Mouse (Mus musculus) urinary bladder, adult 18-20 months (tissue): Measurements from ENCODE around the gene Il5ra.
A peak's percentile ranks its signal among the peaks of the same experiment; 100 is the strongest.

Experiments used
- DNase-seq, 2 experiments: peaks; one replicate each; pipeline ENCODE4 v3.0.0; 2022; ENCODE audit warnings: low spot score in 2 of 2, mixed read lengths in 2 of 2

The Il5ra gene

DNA sequence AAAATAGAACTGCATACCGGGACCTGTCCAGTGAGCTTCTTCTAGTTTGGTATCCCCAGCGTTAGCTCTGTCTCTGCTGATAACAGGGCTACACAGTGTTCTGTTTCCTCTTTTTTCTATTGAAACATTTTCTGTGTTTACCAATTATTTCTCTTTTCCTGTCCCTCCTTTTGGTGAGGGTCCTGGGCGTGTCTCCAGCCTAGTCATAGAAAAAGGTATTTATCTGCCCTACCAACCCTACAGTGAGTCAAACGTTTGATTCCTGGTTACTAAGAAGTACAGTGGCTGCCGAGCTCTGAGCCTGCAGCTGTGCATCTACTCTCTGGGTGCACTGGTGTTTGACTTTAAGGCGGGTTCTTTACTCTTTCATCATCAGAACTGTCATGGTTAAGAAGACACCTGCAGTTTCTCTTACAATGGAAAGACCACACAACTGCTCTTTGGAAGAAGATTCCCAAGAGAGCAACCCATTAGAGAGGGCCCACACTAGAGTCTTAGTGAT lies at the start of gene Il5ra:
Il5ra (minus strand) TSS at position 151 of the 502 bp plus-strand sequence.
- no peak for DNase-seq

DNA sequence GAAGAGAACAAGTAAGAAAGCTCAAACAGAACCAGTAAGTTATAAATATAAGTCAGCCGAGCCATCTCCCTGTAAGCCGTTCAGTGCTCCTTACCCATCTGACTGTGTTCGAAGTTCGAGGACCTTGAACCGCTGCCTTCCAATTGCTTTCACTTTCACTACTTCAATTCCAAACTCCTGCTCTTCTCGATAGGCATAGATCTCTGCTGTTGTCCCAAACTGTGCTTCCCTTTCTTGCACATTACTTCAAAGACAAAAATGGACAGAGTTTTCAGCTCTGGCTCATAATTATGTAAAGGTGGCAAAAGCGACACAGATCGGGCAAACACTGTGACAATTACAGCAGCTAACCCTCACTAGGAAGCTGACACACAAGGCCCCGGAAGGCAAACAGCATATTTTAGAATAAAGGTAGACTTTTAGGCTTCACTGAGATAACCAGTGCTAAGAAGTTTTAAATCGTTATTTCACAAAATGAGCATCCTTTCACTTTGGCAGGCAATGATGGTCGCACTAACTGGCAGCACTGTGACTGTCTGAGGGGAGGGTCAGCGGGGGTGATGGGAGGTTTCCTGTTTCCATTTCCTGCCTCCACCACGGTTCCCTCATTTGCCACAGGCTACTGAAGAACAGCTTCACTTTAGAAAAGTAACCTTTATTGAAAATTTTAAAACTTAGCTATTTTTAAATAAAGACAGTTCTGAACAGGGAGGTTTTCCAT lies 45.4 kb upstream of the Il5ra start:
- DNase-seq = no peak

GRCm38 (mm10) chr6:106793621-106794020 lies 44.8 kb upstream of the Il5ra start:
- no peak for DNase-seq

DNA sequence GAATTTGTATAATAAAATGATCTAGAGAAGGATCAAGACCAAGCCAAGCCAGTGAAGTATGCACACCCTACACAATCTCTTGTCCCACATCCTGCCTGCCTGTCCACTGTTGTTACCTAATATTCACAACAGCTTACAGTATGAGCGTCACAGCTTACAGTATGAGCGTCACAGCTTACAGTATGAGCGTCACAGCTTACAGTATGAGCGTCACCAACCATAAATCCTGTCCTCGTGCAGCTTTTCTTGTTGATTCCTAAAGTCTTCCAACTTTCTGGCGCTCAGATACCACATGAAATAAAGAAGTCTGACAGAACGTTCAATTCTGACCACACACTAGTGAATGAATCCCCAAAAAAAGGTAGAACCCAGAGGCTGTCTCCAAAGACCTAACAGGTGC lies 44.3 kb upstream of the Il5ra start:
- DNase-seq = no peak

GRCm38 (mm10) chr6:106792486-106792885 lies 43.6 kb upstream of the Il5ra start:
- DNase-seq = no peak

GRCm38 (mm10) chr6:106791429-106791828 lies 42.6 kb upstream of the Il5ra start:
- no peak for DNase-seq

DNA sequence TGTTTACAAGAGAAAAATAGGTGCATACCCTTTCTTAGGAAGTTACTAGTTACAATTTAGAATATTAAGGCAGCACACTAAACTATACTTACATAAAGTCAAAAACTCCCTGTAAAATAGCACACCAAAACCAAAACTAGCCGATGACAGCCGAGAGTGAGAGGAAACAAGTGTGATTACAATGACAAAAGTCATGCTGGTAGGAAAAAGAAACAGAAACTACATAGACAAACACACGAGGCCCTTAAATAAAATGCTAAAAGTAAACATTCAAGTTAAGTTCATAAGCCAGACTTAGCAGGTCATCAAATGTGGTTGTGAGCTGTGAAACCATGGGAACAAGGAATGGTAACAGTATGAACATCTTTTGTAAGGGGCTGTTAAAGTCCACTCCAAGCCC lies 38.3 kb upstream of the Il5ra start:
- no peak for DNase-seq

GRCm38 (mm10) chr6:106770046-106770445 lies 21.2 kb upstream of the Il5ra start:
- no peak for DNase-seq

DNA sequence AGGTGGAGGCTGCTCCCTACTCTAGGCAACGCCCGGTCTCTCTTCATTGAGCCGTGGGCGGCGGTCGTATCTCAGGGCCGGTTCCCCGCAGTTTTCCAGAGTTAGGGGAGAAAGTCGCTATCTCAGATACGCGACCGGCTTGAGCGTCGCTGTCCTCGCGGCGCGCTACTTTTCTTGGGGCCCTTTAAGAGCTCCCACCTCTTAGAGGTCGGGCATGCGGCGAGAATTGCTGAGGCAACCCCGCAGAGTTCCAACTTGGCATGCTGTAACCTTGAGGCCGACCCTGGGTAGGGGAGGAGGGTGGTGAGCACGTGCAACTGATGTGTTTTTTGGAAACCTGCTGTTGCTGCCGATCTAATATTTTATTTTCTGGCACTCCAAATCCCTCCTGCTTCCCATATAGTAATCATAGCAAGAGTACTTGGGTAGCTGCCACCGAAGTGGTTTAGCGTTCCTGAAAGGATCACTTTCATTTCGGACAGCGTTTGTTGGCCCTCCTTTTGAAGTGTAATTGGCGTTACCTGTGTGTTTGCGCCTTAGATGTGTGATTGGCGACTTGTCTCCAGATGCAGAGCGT lies 20.5 kb upstream of the Il5ra start:
- peak in 1 of 2 experiments; percentile 1 for DNase-seq

- DNase-seq = peak; percentile 93
These were observed 19.9 kb upstream of the Il5ra start, which contains the start of gene Trnt1 for GRCm38 (mm10) chr6:106768640-106769289. TSS of gene Trnt1 (plus strand) at chr6:106769120.

GRCm38 (mm10) chr6:106766774-106767173 lies 17.9 kb upstream of the Il5ra start:
- no peak for DNase-seq

GRCm38 (mm10) chr6:106765892-106766291 lies 17.1 kb upstream of the Il5ra start:
- DNase-seq = no peak

- no peak for DNase-seq
These were observed 12.6 kb upstream of the Il5ra start for GRCm38 (mm10) chr6:106761486-106761885.

- DNase-seq = no peak
These were observed 11.8 kb upstream of the Il5ra start for GRCm38 (mm10) chr6:106760473-106761218.

- no peak for DNase-seq
These were observed 9.5 kb upstream of the Il5ra start for GRCm38 (mm10) chr6:106758299-106758698.

DNA sequence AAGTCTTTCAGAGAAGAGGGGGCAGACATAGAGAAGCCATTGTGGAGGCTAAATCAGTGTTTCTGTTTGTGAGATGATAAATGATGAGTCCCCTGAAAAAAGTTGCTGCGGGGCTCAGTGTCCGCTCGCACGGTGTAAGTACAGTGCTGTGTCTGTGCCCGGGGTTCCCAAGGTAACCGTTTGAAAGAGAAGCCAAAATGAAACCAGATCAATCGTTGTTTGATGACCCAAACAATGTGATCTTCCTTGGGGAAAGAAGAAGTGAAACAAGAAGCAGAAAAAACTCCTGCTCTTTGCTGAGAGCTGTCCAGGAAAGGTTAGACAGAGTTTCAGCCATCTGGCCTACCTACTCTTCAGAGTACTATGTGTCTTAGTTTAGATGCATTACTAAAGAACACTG lies 1.5 kb upstream of the Il5ra start:
- no peak for DNase-seq

- no peak for DNase-seq
These were observed 1.0 kb downstream of the Il5ra start for GRCm38 (mm10) chr6:106747804-106748203.

- no peak for DNase-seq
These were observed 1.6 kb downstream of the Il5ra start for GRCm38 (mm10) chr6:106747251-106747650.

GRCm38 (mm10) chr6:106745673-106746394 lies 3.0 kb downstream of the Il5ra start:
- DNase-seq = no peak

GRCm38 (mm10) chr6:106743556-106744233 lies 5.1 kb downstream of the Il5ra start:
- no peak for DNase-seq
